Mouse (Mus musculus) stomach, postnatal 0 days (tissue): ENCODE data around the gene Efcab10. TPM values are rescaled to one million over a fixed set of nuclear protein-coding genes. Genes with fewer than 3 reads are reported as not detected.

Experiments used
- ATAC-seq: fragments of 200-750 bp; cut with Nextera tagmentation; 2 replicates; pipeline ENCODE4 v1.8.0; 2017; ENCODE audit not compliant: low FRiP score, low TSS enrichment
- DNase-seq: peaks from one replicate; pipeline ENCODE4 v3.0.0-alpha.2; 2016; ENCODE audit warnings: low spot score
- H3K27ac ChIP-seq: fragments of 300-500 bp; sonication (generic); replicated peaks from 2 replicates; pipeline ENCODE4 v1.5.1; 2014; ENCODE audit warnings: mild to moderate bottlenecking, control low read depth
- H3K27me3 ChIP-seq: fragments of 300-500 bp; sonication (generic); 2 replicates; pipeline ENCODE4 v1.6.1; 2014; ENCODE audit warnings: low read length; ENCODE audit not compliant: control insufficient read depth, insufficient read depth
- H3K36me3 ChIP-seq: fragments of 300-500 bp; sonication (generic); 2 replicates; pipeline ENCODE4 v1.6.1; 2014; ENCODE audit warnings: low read length, mixed read lengths; ENCODE audit not compliant: control insufficient read depth, insufficient read depth
- H3K4me1 ChIP-seq: fragments of 300-500 bp; sonication (generic); replicated peaks from 2 replicates; pipeline ENCODE4 v1.6.1; 2014; ENCODE audit warnings: antibody characterized with exemption; ENCODE audit not compliant: control insufficient read depth, insufficient read depth
- H3K4me2 ChIP-seq: fragments of 300-500 bp; sonication (generic); replicated peaks from 2 replicates; pipeline ENCODE4 v1.6.1; 2014; ENCODE audit warnings: low read depth, mild to moderate bottlenecking, control low read depth, moderate library complexity
- H3K4me3 ChIP-seq: fragments of 300-500 bp; sonication (generic); 2 replicates; pipeline ENCODE4 v1.5.1; 2014; ENCODE audit warnings: low read depth, low read length, control low read depth
- H3K9ac ChIP-seq: fragments of 300-500 bp; sonication (generic); 2 replicates; pipeline ENCODE4 v1.6.1; 2014; ENCODE audit warnings: mild to moderate bottlenecking, low read length, control low read depth, mixed read lengths
- H3K9me3 ChIP-seq: fragments of 300-500 bp; sonication (generic); 2 replicates; pipeline ENCODE4 v1.6.1; 2016; ENCODE audit warnings: low read length; ENCODE audit not compliant: control insufficient read depth
- CTCF ChIP-seq: IDR thresholded peaks from 2 replicates; pipeline ENCODE4 v1.5.1; 2016; ENCODE audit warnings: antibody characterized with exemption, low read depth, mild to moderate bottlenecking, moderate library complexity
- EP300 ChIP-seq: optimal IDR thresholded peaks from 2 replicates; pipeline ENCODE3; 2016; ENCODE audit warnings: antibody characterized with exemption
- WGBS: fragments of 180-500 bp; shearing (Covaris S2); extraction: QIAGEN DNeasy Blood & Tissue Kit; methylation state at CpG from one replicate; pipeline ENCODE4 v1.1.7; 2014; 5-methylcytosine and 5-hydroxymethylcytosine counted together
- polyA plus RNA-seq: library from polyadenylated mRNA; unstranded; fragments of >200 nt; fragmentation: Nextera tagmentation; extraction: Ambion mirVana; gene quantifications from 2 replicates; pipeline ENCODE4 v1.2.1, GENCODE M21; 2015

The Efcab10 gene
- polyA plus RNA-seq, 1 experiment from 2014 or later: not detected

DNA sequence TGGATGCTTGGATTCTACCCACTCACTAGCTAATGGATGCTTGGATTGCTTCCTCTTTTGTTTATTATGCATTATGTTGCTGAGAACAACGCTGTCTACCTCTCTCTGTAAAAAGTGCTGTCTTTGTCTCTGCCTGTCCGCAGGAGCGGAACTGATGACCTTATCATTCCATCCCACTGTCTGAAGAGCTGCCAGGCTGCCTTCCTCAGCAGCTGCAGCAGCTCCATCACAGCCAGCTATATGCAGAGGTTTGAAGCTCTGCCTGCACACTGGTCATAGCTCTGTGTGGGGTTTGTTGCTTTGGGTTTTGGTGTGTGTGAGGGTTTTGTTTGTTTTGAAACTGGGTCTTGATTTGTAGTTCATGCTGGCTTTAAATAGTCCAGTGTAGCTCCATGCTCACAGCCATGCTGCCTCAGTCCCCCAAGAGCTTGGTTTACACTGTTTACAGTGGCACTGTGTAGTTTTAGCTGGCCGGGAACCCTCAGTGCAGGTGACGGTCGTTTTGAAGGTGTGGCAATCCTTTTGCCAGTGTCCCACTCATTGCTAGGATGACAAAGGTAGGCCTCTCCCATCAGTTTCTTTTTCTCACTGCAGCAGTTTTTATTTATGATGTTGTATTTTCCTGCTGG, 10.9 kb downstream of the Efcab10 start:
- Histone ChIP-seq H3K4me2 (no peak overlapping the region), H3K36me3 (no peaks in the 10 kb centered on the region), H3K9ac (no peak overlapping the region), H3K4me1 (no peaks in the 10 kb centered on the region), H3K4me3 (no peak overlapping the region), H3K27me3 (no peaks in the 10 kb centered on the region), H3K27ac (no peak overlapping the region), H3K9me3 (no peaks in the 10 kb centered on the region)
- WGBS: 40% methylated on average over 6 of the region's 6 CpGs
- ATAC-seq: no peak
- no peak for DNase-seq
- TF ChIP-seq CTCF (no peak), EP300 (no peak)

- ATAC-seq (no peak), DNase-seq (no peak)
- H3K27ac ChIP-seq: no peak overlapping the region
- 46% methylated on average over 6 of the region's 6 CpGs for WGBS
- no peak overlapping the region for H3K9ac ChIP-seq
- TF ChIP-seq CTCF: peak; percentile 66
- no peak for TF ChIP-seq EP300
- no peaks in the 10 kb centered on the region for H3K9me3 ChIP-seq
- no peak overlapping the region for H3K4me2 ChIP-seq
- no peaks in the 10 kb centered on the region for H3K36me3 ChIP-seq
- H3K4me1 ChIP-seq: no peaks in the 10 kb centered on the region
- no peak overlapping the region for H3K4me3 ChIP-seq
- no peaks in the 10 kb centered on the region for H3K27me3 ChIP-seq
These were observed 17.0 kb downstream of the Efcab10 start for GRCm38 (mm10) chr12:33411580-33412151.

GRCm38 (mm10) chr12:33424329-33424728, 29.7 kb downstream of the Efcab10 start:
- no peaks in the 10 kb centered on the region for H3K4me1 ChIP-seq
- H3K36me3 ChIP-seq: no peaks in the 10 kb centered on the region
- TF ChIP-seq EP300 (no peak), CTCF (peak; percentile 80)
- no peaks in the 10 kb centered on the region for H3K9me3 ChIP-seq
- no peak overlapping the region for H3K4me3 ChIP-seq
- ATAC-seq: no peak
- H3K4me2 ChIP-seq: no peak overlapping the region
- H3K27ac ChIP-seq: no peak overlapping the region
- peak; percentile 65 for DNase-seq
- no peak overlapping the region for H3K9ac ChIP-seq
- WGBS: 31% methylated on average over 3 of the region's 3 CpGs
- H3K27me3 ChIP-seq: no peaks in the 10 kb centered on the region

DNA sequence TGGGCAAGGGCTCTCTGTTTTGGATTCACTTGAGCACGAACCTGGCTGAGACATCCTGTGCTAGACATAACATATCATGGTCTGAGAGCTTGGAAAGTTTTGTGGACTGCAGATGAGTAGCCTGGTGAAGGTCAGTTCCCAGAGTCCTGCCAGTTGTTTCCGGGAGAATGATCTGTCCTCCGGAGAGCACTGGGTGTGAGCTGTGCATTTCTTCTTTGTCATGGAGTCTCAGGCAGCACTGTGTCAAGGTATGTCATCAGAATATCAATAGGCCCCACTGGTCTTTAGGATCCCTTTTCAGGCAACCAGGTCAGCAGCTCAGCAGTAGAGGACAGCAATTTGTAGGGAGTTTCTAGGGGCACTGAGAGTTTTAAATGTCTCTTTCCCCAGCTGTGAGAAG, 32.6 kb downstream of the Efcab10 start:
- WGBS: 35% methylated on average over 3 of the region's 3 CpGs
- Histone ChIP-seq H3K27me3 (no peaks in the 10 kb centered on the region), H3K4me2 (no peak overlapping the region), H3K4me3 (no peak overlapping the region), H3K9ac (no peak overlapping the region), H3K4me1 (no peaks in the 10 kb centered on the region), H3K9me3 (no peaks in the 10 kb centered on the region), H3K36me3 (no peaks in the 10 kb centered on the region), H3K27ac (no peak overlapping the region)
- TF ChIP-seq CTCF (no peak), EP300 (no peak)
- ATAC-seq: no peak
- DNase-seq: no peak

DNA sequence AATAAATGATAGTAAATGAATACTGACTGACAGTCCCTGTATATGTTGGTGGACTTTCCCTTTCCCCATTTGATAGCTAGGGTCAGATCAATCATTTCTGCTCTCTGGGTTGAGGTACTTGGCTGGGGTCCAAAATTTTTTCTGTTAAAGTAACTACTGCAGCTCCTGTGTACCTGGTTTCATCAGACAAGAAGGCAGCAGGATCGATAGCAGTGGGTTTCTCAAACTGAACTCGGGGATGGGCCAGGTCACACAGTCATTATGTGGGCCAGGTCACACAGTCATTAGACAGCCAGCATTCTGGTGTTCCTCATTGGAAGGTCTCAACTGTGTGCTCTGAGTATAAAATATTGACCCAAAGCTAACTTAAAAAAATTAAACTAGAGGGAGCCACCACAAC, 33.1 kb downstream of the Efcab10 start:
- WGBS: 62% methylated on average over 2 of the region's 2 CpGs
- DNase-seq (no peak), ATAC-seq (no peak)
- Histone ChIP-seq H3K27me3 (no peaks in the 10 kb centered on the region), H3K27ac (no peak overlapping the region), H3K4me2 (no peak overlapping the region), H3K9me3 (no peaks in the 10 kb centered on the region), H3K36me3 (no peaks in the 10 kb centered on the region), H3K4me3 (no peak overlapping the region), H3K4me1 (no peaks in the 10 kb centered on the region), H3K9ac (no peak overlapping the region)
- TF ChIP-seq CTCF: no peak
- no peak for TF ChIP-seq EP300

DNA sequence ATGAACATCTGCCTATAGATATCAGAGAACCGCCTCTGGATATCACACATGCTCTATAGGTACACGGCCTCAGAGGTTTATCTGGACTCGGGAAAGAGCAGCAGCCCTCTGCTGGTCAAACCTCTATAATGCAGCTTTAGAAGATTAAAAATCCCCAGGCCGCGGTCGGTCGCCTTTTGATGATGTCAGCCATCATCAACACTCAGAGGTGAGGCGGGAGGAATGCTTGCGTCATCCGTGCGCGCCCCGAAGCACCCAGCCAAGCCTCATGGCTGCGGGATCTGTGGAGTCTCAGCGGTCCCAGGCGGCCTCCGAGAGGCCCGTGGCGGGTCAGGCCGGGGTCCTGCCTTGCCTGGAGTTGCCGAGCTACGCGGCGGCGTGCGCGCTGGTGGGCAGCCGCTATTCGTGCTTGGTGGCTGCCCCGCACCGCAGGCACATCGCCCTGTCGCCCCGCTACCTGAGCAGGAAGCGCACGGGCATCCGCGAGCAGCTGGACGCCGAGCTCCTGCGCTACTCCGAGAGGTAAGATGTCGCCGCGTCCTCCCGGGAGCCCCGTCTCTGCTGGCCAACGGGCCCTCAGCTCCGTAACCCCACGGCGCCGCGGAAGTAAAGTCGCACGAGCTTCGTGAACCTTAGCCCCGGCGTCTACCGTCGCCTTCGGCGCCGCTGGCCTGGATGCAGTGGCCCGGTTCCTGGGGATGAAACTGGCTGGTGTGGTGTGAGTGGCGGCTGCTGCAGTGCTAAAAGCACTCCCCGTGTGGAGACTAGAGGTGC, 34.9 kb downstream of the Efcab10 start, which contains the start of gene Twistnb:
Twistnb (plus strand) TSS at position 249 of the 774 bp plus-strand sequence.
- Histone ChIP-seq H3K4me2 (peak within 1 kb of the TSS; percentile 82), H3K9ac (peak within 1 kb of the TSS; percentile 92), H3K27me3 (no peaks in the 10 kb centered on the region), H3K9me3 (no peaks in the 10 kb centered on the region), H3K4me3 (peak within 1 kb of the TSS; percentile 97), H3K27ac (peak within 1 kb of the TSS; percentile 81), H3K4me1 (no peaks in the 10 kb centered on the region), H3K36me3 (no peaks in the 10 kb centered on the region)
- WGBS: under 1% methylated on average over 66 of the region's 66 CpGs
- TF ChIP-seq EP300 (no peak), CTCF (peak; percentile 85)
- DNase-seq (peak; percentile 97), ATAC-seq (peak; percentile 96)
